Mouse (Mus musculus): ENCODE measurements around the gene Tubgcp5.

DNA sequence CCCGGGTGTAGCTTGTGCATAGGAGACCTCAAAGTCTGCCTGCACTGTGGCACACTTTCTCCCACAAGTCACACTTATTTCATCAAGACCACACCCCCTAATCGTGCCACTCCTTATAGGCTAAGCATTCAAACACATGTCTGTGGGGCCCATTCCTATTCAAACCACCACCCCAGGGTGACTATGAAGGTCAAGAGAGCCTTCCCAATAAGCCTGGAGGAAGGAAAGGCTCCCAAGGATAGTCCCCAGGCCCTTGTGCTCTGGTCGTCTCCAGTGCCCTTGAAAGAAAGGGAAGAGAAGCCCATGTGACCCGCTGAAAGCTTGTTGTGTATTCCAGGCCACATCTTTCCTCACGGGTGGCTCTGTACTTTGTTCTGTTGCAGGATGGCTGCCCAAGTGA is 77.5 kb downstream of the Tubgcp5 start:
- TF ChIP-seq CTCF (IDR thresholded peaks at IDR 0.05; ENCODE audit: control insufficient read depth, insufficient read depth, low read length) (no peak), POLR2A (IDR thresholded peaks at IDR 0.05; ENCODE audit: borderline replicate concordance, control insufficient read depth, low read depth, low read length) (no peak)

All from bone marrow, adult 2 months (tissue).